Mouse (Mus musculus): ENCODE data around the gene Gm20458. TPM values are rescaled to one million over a fixed set of nuclear protein-coding genes. Genes with fewer than 3 reads are reported as not detected.

The Gm20458 gene
- total RNA-seq, 2 experiments from 2014 or later = 4.1 to 17.9 TPM

DNA sequence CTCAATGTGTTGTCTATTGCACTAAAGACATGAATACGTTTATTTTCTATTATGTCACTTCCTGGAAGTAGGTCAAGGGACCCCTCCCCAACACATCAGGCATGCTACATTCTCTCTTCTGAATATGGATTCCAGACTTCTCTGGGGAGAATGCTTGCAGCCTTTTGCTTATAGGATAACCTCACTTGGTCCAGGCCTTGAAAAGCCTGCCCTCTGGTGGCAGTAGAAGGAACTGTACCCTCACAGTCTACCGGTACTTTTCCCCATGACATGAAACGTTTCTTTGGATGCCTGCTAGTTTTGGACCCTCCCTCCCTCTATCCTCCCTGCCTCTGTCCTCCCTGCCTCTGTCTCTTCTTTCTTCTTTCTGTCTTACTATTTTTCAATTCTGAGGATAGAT, 70.4 kb downstream of the Gm20458 start:
- DNase-seq (ENCODE audit: low spot score in 2 of 2) = peak; percentile 80 to 86

DNA sequence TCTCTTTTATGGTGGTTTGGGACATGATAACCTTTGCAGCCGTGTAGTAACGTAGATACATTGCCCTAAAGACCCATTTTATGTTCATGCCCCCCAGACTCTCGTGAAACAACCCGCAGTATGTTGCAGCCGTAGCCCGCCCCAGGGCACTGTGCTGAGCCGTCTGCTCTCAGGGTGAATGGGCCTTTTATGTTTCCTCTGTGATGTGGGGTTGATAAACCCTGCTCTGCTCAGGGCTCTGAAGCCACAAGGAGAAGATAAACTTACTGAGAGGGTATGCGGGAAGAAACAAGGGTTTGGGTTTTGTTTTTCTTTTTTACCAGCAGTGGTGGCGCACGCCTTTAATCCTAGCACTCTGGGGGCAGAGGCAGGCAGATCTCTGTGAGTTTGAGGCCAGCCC, 73.5 kb downstream of the Gm20458 start:
- no peak for DNase-seq (ENCODE audit: low spot score in 2 of 2)

DNA sequence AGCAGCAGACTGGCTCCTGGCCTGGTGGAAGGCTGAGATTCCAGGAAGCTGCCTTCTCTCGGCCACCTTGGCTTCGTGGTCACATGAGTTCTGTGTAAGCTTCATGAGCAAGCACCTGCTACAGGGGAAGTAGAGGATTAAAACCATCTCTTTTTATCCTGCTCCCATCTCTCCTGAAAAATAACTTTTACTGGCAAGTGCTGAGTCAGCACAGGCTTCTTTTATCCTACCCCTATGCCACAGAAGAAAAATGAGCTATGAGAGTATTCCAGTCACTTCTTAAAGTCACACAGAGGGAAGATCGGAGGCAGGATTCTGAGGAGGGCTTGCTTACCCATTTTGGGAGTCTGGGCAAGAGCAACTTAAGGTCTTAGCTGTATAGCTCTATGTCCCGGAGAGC, 76.2 kb downstream of the Gm20458 start:
- no peak for DNase-seq (ENCODE audit: low spot score in 2 of 2)

Other genes with a start within 250 kb of the Gm20458 start
- gene Wfdc15b, start 239.3 kb upstream of the Gm20458 start, total RNA-seq (2021) = not detected
- gene Svs2, start 222.5 kb upstream of the Gm20458 start, total RNA-seq (2021) = not detected
- gene Svs3b, start 204.3 kb upstream of the Gm20458 start, total RNA-seq (2021) = not detected
- not detected for gene Svs4, start 182.5 kb upstream of the Gm20458 start, total RNA-seq (2021)
- gene Svs3a, start 171.7 kb upstream of the Gm20458 start, total RNA-seq (2021) = not detected
- gene Svs6, start 144.2 kb upstream of the Gm20458 start, total RNA-seq (2021) = not detected
- not detected for gene Svs5, start 128.2 kb upstream of the Gm20458 start, total RNA-seq (2021)
- 1 to 10 TPM; 1.0 to 1.4 TPM for gene Slpi, start 71.9 kb upstream of the Gm20458 start, total RNA-seq (2021)
- gene Rbpjl, start 57.8 kb upstream of the Gm20458 start, total RNA-seq (2021) = under 1 TPM; 0.38 to 0.48 TPM
- 10 to 100 TPM; 20.4 to 25.9 TPM for gene Matn4, start 55.8 kb upstream of the Gm20458 start, total RNA-seq (2021)
- gene Sdc4, start 17.1 kb upstream of the Gm20458 start, total RNA-seq (2021) = 10 to 100 TPM; 74.2 to 83.4 TPM
- 10 to 100 TPM; 43.9 to 45.8 TPM for gene Sys1, start 4.0 kb upstream of the Gm20458 start, total RNA-seq (2021)
- gene Trp53tg5, start 12.8 kb downstream of the Gm20458 start, total RNA-seq (2021) = not detected
- 10 to 100 TPM; 58.9 to 61.0 TPM for gene Dbndd2, start 25.1 kb downstream of the Gm20458 start, total RNA-seq (2021)
- 100 to 1,000 TPM; 106 to 109 TPM for gene Pigt, start 36.6 kb downstream of the Gm20458 start, total RNA-seq (2021)
- gene Wfdc2, start 101.4 kb downstream of the Gm20458 start, total RNA-seq (2021) = under 1 TPM in 1 of 2 experiments, not detected in 1; 0.73 TPM
- not detected for gene Spint3, start 112.5 kb downstream of the Gm20458 start, total RNA-seq (2021)
- gene Wfdc6a, start 124.5 kb downstream of the Gm20458 start, total RNA-seq (2021) = 1 to 10 TPM in 1 of 2 experiments, under 1 TPM in 1; 0.78 to 2.2 TPM
- gene Eppin, start 132.6 kb downstream of the Gm20458 start, total RNA-seq (2021) = not detected
- not detected for gene Wfdc6b, start 152.6 kb downstream of the Gm20458 start, total RNA-seq (2021)
- not detected for gene Wfdc8, start 152.7 kb downstream of the Gm20458 start, total RNA-seq (2021)
- not detected for gene Wfdc16, start 177.8 kb downstream of the Gm20458 start, total RNA-seq (2021)
- gene Wfdc10, start 195.1 kb downstream of the Gm20458 start, total RNA-seq (2021) = not detected
- not detected for gene Wfdc9, start 195.6 kb downstream of the Gm20458 start, total RNA-seq (2021)
- gene Wfdc11, start 213.1 kb downstream of the Gm20458 start, total RNA-seq (2021) = not detected
- gene Wfdc13, start 224.1 kb downstream of the Gm20458 start, total RNA-seq (2021) = not detected
- gene Spint4, start 237.5 kb downstream of the Gm20458 start, total RNA-seq (2021) = not detected

Measured in layer of hippocampus, postnatal 10 days (tissue).